Mouse (Mus musculus): ENCODE results near the gene Banf2.

Banf2 gene

DNA sequence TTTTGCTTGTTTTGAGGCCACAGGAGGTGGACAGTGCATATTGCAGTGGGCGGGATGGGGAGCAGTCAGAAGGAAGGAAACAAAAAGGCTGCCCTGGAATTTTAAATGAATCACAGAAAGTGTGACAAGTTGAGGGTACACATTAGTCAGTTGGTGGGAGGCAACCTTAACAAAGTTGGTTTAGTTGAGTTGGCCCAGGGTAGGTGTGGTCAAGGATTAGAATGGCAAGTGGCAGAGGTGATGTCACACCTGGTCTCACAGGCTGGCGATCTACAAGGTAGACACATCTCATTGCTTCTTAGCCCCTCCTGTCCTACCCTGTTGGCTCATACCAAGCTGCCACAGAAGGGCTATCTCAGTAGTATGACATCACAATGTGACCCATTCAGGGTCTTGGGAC lies at the start of gene Banf2:
Banf2 (plus strand) TSS at position 396 of the 400 bp plus-strand sequence.
- in situ Hi-C loops (cut with MboI; ENCODE audit: low sequenced_read_pairs), result no loop called here

DNA sequence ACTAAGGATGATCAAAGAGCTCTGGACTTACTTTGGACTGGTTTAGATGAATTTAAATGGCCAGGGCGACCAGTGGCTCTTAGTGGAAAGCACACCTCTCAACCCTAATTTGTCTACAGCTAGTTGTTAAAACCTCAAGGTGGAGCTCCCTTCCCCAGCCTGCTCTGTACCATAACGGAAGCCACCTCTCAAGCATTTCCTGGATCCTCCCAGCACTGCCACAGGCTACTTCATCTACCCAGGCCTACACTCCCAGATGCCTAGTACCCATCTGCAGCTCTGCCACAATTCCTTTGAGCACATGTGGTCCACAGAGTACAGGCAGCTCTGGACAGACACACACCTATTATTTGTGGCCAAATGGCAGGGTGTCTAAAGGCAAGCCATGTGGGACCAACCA lies 49.4 kb upstream of the Banf2 start:
- in situ Hi-C loops (cut with MboI; ENCODE audit: low sequenced_read_pairs), result loop anchor here (5.0 kb wide), 1 partner anchor 146 kb away; no protein-coding TSS in a partner anchor

DNA sequence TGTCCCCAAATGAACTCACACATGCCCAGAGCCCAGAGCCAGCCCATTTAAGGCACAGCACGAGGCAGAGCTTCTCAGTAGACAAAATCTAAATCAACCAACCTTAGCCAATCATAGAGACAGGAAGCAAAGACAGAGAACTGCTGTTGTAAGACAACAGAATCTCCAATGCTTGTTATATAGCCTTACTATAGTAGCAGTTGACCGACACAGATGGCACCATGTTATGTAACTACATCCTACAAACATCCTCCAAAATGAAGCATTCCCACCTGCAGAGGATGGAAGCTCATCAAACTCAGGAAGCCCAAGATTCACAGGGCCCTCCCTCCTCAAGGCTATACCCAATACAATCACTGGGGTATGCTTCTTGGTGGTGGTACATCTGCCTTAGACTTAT lies 45.4 kb upstream of the Banf2 start:
- in situ Hi-C loops (cut with MboI; ENCODE audit: low sequenced_read_pairs), result no loop called here

DNA sequence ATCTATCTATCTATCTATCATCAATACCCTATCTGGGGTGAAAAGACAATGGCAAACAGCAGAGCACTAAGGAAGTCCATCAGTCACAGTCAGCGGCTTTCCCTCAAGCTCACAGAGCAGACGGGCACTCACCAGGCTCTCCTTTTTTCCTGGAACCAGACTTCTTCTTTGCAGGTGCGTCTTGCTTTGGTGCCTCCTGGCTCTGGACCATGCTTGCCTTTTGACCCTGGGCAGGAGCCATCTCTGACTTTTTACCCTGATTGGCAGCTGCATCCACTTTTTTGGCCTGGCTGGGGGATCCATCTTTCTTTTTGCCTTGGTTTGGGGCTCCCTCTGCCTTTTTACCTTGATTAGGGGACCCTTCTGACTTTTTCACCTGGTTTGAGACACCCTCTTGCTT lies 44.8 kb upstream of the Banf2 start:
- in situ Hi-C loops (cut with MboI; ENCODE audit: low sequenced_read_pairs), result no loop called here

DNA sequence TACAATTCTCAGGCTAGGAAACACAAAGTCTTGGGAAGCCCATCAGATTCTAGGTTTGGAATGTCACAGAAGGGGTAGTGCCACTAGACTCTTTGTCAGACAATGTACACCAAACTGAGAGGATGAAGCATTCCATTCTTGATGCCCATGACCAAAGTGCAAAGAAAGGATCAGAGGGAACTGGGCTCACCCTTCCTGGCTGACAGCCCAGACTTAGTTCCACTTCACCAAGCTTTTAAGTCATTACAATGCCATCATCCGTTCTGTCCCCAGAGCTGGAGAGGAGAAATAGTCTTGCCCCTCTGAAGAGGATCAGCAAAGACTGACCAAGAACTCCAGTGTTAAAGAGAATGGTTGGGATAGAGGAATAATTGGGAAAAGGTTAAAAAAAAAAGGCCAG lies 41.9 kb upstream of the Banf2 start:
- in situ Hi-C loops (cut with MboI; ENCODE audit: low sequenced_read_pairs), result no loop called here

DNA sequence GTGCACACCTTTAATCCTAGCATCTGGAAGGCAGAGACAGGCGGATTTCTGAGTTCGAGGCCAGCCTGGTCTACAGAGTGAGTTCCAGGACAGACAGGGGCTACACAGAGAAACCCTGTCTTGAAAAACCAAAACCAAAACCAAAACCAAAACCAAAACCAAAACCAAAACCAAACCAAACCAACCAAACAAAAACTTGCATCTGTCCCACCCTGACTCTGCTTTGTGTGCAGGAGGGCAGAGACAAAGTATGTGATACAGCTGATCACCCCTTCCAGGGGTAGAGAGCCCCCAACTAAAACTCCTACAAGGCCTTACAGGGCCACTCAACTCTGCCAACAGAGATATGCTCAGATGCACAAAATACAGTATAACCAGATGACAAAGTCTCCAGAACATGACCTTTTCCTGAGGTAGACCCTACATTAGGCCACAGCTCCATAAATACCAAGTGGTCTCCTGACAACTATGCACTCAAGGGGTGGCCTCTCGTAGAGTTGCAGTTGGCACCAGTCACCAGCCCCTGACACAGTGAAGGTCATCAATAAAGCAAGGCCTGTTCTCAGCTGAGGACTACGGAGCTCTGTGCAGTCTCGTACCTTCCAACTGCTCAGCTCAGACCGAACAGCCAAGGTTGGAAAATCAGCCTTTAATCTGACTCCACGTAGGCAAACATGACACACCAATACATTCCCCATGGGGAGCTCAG lies 40.7 kb upstream of the Banf2 start:
- in situ Hi-C loops (cut with MboI; ENCODE audit: low sequenced_read_pairs), result no loop called here

DNA sequence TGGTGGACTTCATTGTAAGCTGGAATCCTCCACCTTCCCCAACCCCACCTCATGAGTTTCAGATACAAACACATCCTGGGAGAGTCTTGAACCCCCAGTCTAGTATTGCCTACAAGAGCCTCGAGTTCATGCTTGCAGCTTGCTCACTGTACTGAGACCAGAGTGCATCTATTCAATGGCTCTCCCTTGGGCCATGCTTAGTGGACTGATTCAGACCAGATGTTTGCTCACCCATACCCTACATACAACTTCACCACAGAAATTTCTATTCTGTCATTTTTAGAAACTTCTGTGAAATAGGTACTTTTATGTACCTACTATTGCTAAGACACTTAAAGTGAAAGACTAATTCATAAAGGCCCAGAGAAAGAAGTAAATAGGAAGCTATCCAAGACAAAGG lies 39.9 kb upstream of the Banf2 start:
- in situ Hi-C loops (cut with MboI; ENCODE audit: low sequenced_read_pairs), result no loop called here

DNA sequence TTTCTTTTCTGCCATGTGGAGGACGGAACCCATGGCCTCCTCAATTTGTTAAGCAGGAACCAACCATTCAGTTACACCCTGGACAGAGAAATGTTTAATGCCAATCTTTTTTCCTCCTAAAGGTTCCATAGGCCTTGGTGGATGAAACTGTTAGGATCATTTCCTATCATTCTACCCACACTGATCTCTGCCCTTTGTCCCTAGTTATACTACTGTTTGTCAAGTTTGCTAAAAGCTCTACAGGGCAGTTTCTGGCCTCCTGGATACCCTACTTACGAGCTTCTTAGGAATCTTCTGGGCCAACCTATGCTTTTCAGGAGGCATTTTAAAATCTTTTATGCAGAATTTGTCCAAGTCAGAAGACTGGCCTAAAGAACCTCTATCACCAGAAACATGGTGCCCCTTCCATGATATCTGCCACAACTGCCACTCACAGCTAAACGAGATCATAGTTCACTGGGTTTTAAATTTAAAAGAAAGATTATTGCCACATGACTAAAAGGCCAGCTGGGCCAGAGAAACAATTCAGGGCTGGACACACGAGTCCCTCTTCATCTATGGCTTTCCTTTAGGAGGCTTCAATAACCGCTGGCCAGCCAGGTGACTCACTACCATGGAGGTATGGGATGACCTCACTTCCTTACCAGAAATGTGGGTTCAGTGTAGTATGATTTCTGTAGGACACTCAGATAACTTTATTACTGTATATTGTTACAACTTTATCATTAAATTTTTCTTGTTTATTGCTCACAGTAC lies 30.5 kb upstream of the Banf2 start:
- in situ Hi-C loops (cut with MboI; ENCODE audit: low sequenced_read_pairs), result loop anchor here (10.0 kb wide), 1 partner anchor 212 kb away; no protein-coding TSS in a partner anchor

DNA sequence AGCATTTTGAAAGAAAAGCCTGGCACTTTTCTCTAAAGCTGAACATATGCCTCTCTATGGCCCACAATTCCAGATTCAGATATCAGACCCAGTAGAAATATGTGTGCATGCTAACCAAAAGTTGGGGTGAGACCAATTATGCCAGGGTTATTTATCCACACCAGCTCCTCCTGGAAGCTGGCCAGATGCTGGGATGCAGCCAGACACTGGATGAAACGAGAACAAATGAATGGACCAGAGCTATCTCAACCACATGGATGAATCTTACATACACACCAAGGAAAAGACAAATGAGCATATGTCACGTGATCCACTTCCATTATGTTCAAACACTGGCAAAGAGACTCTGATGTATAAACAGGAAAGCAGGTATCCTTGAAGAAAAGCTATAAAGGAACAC lies 29.3 kb upstream of the Banf2 start:
- in situ Hi-C loops (cut with MboI; ENCODE audit: low sequenced_read_pairs), result loop anchor here (10.0 kb wide), 1 partner anchor 211 kb away; no protein-coding TSS in a partner anchor

DNA sequence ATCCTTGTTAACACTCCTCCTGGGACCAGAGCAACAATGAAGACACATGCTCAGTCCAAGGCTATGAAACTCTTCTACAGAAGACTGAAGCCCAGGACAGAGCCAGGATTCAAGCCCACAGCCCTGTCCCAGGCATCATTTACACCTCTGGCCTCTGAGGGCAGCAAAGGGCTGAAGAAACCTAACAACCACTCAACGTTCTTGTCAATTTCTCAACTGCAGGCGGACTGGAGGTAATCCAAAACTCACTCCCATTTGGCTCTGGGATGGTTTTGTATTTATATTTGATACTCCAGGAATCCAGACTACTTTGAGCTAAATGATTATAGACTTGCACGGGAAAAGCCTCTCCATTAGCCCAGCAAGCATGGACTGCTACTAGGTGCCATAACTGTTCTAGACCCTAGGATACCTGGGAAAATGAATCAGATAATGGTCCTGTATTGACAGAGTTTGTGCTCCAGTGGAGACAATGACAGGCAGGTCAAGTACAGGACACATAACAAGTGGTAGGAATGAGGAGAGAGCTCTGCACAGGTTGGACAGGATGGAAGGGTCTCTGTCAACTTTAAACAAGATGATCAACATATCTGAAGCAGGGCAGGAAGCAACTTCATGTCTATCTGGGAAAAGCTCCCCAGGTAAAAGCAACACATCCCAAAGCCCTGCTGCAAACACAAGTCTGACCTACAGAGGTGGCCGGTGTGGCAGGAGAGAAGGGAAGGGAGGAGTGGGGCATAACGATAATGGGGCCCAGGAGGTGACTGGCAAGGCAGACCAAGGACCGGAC lies 27.5 kb upstream of the Banf2 start:
- in situ Hi-C loops (cut with MboI; ENCODE audit: low sequenced_read_pairs), result loop anchor here (10.0 kb wide), 1 partner anchor 209 kb away; no protein-coding TSS in a partner anchor

DNA sequence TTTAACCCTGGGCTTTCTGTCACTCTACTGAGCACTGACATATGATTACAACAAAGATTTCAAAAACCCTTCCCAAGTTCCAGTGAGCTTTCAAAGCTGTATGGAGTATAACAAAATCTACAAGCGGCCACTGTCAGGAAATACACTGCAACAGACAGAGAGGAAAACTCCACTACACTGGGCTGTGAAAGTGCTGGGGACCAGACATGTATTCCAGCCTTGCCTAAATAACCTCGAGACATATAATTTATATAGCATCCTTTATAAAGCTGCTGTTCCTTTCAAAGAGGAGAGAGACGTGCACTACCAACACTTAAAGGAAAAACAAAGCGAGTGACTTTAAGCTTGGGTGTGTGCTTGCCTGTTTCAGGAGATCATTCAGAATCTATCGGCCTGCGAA lies 26.2 kb upstream of the Banf2 start:
- in situ Hi-C loops (cut with MboI; ENCODE audit: low sequenced_read_pairs), result loop anchor here (10.0 kb wide), 1 partner anchor 208 kb away; no protein-coding TSS in a partner anchor

DNA sequence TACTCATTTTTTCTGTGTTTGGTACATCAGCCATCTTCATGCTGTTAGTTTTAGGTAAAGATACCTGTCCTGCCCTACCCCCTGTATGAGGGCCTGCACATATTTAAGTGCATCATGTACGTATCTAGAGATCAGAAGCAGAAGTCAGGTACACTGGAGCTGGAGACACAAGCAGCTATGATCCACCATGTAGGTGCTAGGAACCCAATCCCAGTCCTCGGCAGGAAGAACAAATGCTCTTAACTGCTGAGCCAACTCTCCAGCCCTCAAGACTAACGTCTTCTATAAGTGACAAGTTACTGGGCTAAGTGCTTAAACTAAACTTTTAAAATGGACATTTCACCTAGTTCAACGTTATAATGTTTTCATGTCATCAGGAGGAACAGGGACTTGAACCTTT lies 25.6 kb upstream of the Banf2 start:
- in situ Hi-C loops (cut with MboI; ENCODE audit: low sequenced_read_pairs), result loop anchor here (10.0 kb wide), 1 partner anchor 208 kb away; no protein-coding TSS in a partner anchor

DNA sequence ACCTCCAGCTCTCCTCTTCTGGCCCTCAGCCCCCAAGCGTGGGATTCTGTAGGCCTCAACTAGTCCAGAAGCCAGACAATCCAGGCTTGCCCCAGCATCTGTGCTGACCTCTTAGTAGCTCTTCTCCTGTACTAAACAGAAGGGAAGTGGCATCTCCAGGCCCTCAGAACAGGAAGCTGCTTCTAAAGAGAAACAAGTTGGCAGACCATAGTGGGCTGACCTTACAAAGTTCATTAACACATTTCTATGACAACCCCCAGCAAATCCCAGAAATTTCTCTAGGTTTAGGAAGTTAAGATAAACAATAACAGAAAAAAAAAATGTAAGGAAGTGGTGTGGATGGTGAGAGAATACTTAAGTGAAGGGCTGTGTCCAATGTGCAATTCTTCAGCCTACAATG lies 23.8 kb upstream of the Banf2 start:
- in situ Hi-C loops (cut with MboI; ENCODE audit: low sequenced_read_pairs), result loop anchor here (10.0 kb wide), 1 partner anchor 206 kb away; no protein-coding TSS in a partner anchor

DNA sequence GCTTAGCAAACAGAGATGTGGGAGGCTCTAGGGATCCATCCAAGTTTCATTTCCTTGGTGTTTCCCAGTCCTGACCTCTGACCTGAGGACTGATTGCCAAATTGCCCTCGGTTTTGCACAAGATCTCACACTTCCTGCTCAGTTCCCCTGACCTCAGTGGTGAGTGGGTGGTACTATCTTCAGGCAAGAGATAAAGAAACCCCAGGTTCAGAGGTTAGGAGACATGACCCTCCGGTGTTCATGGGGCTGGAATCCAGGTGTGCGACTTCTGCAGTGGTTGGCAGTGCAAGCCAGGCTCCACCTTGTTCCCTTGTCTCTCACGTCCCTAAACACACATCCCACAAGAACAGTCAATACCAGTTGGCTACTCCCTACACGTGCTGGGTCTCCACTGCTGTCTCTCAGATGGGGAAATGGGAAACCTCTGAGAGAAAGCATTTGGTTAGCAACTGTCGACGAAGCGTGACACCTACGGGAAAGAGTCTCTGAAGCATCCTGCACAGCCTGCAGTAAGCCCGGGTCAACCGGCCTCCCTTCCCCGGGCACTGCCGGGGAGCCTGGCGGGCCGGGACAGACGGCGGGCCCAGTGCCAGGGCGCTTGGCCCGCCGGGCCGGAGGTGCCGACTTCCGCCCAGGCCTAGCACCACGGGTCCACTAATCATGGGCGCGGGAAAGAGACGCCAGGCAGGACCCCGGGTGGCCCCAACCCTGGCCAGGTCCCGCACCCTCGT lies 23.1 kb upstream of the Banf2 start:
- in situ Hi-C loops (cut with MboI; ENCODE audit: low sequenced_read_pairs), result loop anchor here (10.0 kb wide), 1 partner anchor 205 kb away; no protein-coding TSS in a partner anchor

DNA sequence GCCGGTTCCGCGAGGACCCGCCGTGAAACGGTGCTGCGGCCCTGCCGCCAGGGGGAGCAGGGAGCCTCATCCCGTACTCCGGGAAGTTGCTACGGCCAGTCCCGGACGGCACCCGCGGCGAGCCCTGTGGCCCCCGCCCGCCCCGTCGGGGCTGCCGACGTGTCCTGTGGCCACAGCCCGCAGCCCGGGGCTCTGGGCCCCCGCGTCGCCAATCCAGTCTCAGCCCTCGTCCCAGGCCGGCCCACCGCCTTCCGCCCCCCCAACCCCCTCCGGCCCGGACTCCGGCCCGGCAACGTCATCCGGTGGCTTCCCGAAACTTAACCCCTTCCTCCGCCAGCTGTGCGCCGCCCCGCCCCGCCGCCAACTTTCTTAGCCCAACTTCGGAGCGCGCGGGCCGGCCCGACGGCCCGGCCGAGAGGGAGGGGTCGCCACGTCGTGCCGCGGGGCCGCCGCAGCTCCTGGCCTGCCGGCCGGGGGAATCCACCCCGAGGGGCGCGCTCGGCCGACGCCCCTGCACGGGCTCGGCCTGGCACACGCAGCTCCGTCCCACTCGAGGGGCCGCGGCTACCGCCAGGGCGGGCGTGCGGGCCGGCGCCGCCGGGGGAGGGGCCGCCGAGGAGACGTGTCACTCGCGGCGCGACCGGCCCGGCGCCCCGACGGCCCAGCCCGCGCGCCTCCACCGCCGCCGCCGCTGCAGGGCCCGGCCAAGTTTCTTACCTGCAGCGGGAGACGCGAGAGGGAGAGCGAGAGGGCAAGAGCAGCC lies 22.4 kb upstream of the Banf2 start:
- in situ Hi-C loops (cut with MboI; ENCODE audit: low sequenced_read_pairs), result no loop called here

DNA sequence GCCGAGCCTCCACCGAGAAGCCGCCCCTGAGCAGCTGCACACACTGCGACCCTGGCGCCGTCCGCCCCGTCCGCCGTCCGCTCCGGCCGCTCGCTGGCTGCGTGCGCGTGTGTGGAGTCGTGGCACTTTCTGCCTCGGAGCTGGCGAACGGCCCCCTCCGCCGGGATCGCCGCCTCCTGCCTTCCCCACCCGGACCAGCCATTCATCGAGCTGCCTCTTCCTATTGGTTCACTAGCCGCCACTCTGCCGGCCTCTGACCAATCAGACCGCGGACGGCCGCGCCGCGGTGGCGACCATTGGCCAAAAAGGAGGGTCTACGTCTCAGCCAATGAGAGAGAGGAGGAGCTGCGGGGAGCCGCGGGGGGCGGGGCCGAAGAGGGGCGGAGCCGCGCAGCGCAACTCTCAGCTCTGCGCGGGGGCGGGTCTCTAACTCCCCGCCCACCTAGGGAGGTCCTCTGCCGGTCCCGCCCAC lies 21.7 kb upstream of the Banf2 start, which contains the start of gene Rrbp1:
Rrbp1 (minus strand) TSS at position 184 of the 472 bp plus-strand sequence.
- in situ Hi-C loops (cut with MboI; ENCODE audit: low sequenced_read_pairs), result no loop called here

DNA sequence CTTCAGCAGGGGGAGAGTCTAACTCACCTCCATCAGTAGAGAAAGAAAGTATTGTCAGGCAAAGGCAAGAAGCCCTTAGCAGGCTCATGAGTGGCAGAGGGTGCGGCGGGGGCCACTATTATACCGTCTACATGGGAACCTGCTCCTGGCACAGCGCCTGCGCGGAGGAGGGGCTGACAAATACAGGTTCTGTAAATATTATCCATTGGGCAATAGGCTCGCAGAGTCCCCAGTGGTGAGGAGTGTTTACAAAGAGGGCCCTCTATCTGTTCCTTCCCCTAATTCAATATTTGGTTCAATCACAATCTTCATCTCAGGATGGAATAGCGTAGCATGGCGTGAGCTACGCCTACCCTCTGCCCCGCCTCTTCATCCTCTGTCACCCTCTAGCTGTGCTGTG lies 18.8 kb upstream of the Banf2 start:
- in situ Hi-C loops (cut with MboI; ENCODE audit: low sequenced_read_pairs), result no loop called here

DNA sequence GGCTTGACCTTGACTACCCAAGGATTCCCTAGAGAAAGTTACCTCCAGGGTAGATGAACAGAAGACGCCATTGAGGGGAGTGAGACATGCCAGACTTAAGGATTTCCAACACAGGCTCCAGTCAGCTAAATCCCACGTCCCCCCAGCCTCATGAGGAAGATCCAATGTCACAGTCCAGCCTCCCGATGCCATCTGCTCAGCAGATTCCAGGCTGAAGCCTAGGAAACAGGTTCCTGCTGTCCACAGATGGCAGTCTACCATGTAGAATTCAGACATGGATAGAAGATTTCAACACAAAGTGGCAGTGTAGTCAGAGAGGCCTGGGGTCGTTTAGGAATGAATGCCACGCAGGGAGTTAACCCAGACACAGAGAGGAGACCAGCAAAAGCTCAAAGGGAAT lies 18.4 kb upstream of the Banf2 start:
- in situ Hi-C loops (cut with MboI; ENCODE audit: low sequenced_read_pairs), result no loop called here

DNA sequence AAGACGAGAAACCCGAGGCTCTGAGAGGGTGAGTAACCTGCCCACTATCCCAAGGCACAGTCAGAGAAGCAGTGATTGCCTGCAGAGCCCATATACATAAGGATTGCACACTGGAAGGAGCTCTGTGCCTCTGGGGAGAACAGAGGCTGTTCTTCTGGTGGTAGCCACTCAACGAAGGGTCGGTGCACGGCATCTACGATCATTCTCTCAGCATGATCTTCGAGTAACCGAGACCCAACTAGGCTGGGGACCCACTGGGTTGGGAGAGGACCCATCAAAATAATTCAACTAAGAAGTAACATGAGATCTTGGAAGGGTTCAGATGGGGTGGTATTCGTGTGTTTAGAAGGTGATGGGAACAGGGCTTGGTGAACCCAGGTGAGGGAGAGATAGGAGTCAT lies 17.0 kb upstream of the Banf2 start:
- in situ Hi-C loops (cut with MboI; ENCODE audit: low sequenced_read_pairs), result no loop called here

DNA sequence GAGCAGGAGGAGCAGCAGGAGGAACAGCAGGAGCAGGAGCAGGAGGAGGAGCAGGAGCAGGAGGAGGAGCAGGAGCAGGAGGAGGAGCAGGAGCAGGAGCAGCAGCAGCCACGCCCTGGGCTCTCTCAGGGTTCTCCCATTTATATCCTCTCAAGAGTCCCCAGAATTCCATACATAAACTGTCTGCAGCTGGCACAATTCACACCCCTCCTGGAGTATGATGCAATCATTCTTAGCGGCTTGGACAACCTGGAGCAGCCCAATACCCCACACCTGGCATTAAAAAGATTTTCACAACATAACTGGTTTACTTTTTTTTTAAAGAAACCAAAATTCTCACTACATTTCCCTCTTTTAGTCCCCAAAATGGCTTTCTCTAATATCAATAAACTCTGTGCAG lies 12.9 kb upstream of the Banf2 start:
- in situ Hi-C loops (cut with MboI; ENCODE audit: low sequenced_read_pairs), result no loop called here
